Mouse (Mus musculus): ENCODE results near the gene Nmt2. TPM values are rescaled to one million over a fixed set of nuclear protein-coding genes. Genes with fewer than 3 reads are reported as not detected.

Gene Nmt2
- polyA plus RNA-seq, 1 experiment from 2014 or later = 38.8 TPM

GRCm38 (mm10) chr2:3281311-3281710 is 2.7 kb upstream of the Nmt2 start:
- H3K27ac ChIP-seq (ENCODE audit: low read length) = no peak overlapping the region
- H3K4me1 ChIP-seq (replicated peaks; ENCODE audit: control insufficient read depth, insufficient read depth, low read length) = peaks cover 7% of the 10 kb centered on the region
- no peak overlapping the region for H3K4me3 ChIP-seq (ENCODE audit: low read length)
- 60% methylated on average over 4 of the region's 4 CpGs for WGBS
- no peaks in the 10 kb centered on the region for H3K9me3 ChIP-seq (ENCODE audit: control insufficient read depth, low read length)
- H3K36me3 ChIP-seq (ENCODE audit: control insufficient read depth, insufficient read depth, low read length) = no peaks in the 10 kb centered on the region
- no peak overlapping the region for H3K9ac ChIP-seq (ENCODE audit: low read length)
- ATAC-seq (ENCODE audit: low read depth) = no peak
- no peak overlapping the region for H3K4me2 ChIP-seq (ENCODE audit: low read depth, low read length)
- no peaks in the 10 kb centered on the region for H3K27me3 ChIP-seq (ENCODE audit: control insufficient read depth, insufficient read depth, low read depth, low read length)

- peak overlapping the region; percentile 59 for H3K4me2 ChIP-seq (ENCODE audit: low read depth, low read length)
- H3K4me1 ChIP-seq (replicated peaks; ENCODE audit: control insufficient read depth, insufficient read depth, low read length) = peaks cover 7% of the 10 kb centered on the region
- 9% methylated on average over 12 of the region's 12 CpGs for WGBS
- no peaks in the 10 kb centered on the region for H3K27me3 ChIP-seq (ENCODE audit: control insufficient read depth, insufficient read depth, low read depth, low read length)
- peak overlapping the region; percentile 55 for H3K4me3 ChIP-seq (ENCODE audit: low read length)
- H3K9me3 ChIP-seq (ENCODE audit: control insufficient read depth, low read length) = no peaks in the 10 kb centered on the region
- peak overlapping the region; percentile 84 for H3K27ac ChIP-seq (ENCODE audit: low read length)
- H3K9ac ChIP-seq (ENCODE audit: low read length) = peak overlapping the region; percentile 68
- H3K36me3 ChIP-seq (ENCODE audit: control insufficient read depth, insufficient read depth, low read length) = no peaks in the 10 kb centered on the region
- ATAC-seq (ENCODE audit: low read depth) = no peak
Observed at GRCm38 (mm10) chr2:3282866-3283601, 978 bp upstream of the Nmt2 start.

- 0% methylated on average over 51 of the region's 60 CpGs for WGBS
- Histone ChIP-seq H3K27ac (ENCODE audit: low read length) (peak overlapping the region; percentile 86), H3K36me3 (ENCODE audit: control insufficient read depth, insufficient read depth, low read length) (no peaks in the 10 kb centered on the region), H3K27me3 (ENCODE audit: control insufficient read depth, insufficient read depth, low read depth, low read length) (no peaks in the 10 kb centered on the region), H3K4me3 (ENCODE audit: low read length) (peak overlapping the region; percentile 88), H3K9me3 (ENCODE audit: control insufficient read depth, low read length) (no peaks in the 10 kb centered on the region), H3K9ac (ENCODE audit: low read length) (peak overlapping the region; percentile 87), H3K4me1 (replicated peaks; ENCODE audit: control insufficient read depth, insufficient read depth, low read length) (peaks cover 7% of the 10 kb centered on the region), H3K4me2 (ENCODE audit: low read depth, low read length) (peak overlapping the region; percentile 81)
- ATAC-seq (ENCODE audit: low read depth) = peak; percentile 18
Observed at GRCm38 (mm10) chr2:3284473-3285180, 615 bp downstream of the Nmt2 start.

GRCm38 (mm10) chr2:3285181-3285530 is 1.1 kb downstream of the Nmt2 start:
- no peaks in the 10 kb centered on the region for H3K36me3 ChIP-seq (ENCODE audit: control insufficient read depth, insufficient read depth, low read length)
- peak overlapping the region; percentile 87 for H3K9ac ChIP-seq (ENCODE audit: low read length)
- no peaks in the 10 kb centered on the region for H3K27me3 ChIP-seq (ENCODE audit: control insufficient read depth, insufficient read depth, low read depth, low read length)
- 2% methylated on average over 6 of the region's 6 CpGs for WGBS
- peak overlapping the region; percentile 86; the same call in 1 of the 2 replicates for H3K27ac ChIP-seq (ENCODE audit: low read length)
- peak overlapping the region; percentile 81 for H3K4me2 ChIP-seq (ENCODE audit: low read depth, low read length)
- H3K4me3 ChIP-seq (ENCODE audit: low read length) = peak overlapping the region; percentile 88
- no peak for ATAC-seq (ENCODE audit: low read depth)
- H3K4me1 ChIP-seq (replicated peaks; ENCODE audit: control insufficient read depth, insufficient read depth, low read length) = peaks cover 7% of the 10 kb centered on the region
- H3K9me3 ChIP-seq (ENCODE audit: control insufficient read depth, low read length) = no peaks in the 10 kb centered on the region

GRCm38 (mm10) chr2:3285709-3286108 is 1.7 kb downstream of the Nmt2 start:
- ATAC-seq (ENCODE audit: low read depth) = no peak
- H3K27ac ChIP-seq (ENCODE audit: low read length) = no peak overlapping the region
- H3K4me2 ChIP-seq (ENCODE audit: low read depth, low read length) = peak overlapping the region; percentile 81
- WGBS = 40% methylated on average over 3 of the region's 3 CpGs
- no peaks in the 10 kb centered on the region for H3K9me3 ChIP-seq (ENCODE audit: control insufficient read depth, low read length)
- H3K36me3 ChIP-seq (ENCODE audit: control insufficient read depth, insufficient read depth, low read length) = no peaks in the 10 kb centered on the region
- peak overlapping the region; percentile 88 for H3K4me3 ChIP-seq (ENCODE audit: low read length)
- H3K4me1 ChIP-seq (replicated peaks; ENCODE audit: control insufficient read depth, insufficient read depth, low read length) = peaks cover 7% of the 10 kb centered on the region
- no peak overlapping the region for H3K9ac ChIP-seq (ENCODE audit: low read length)
- no peaks in the 10 kb centered on the region for H3K27me3 ChIP-seq (ENCODE audit: control insufficient read depth, insufficient read depth, low read depth, low read length)

GRCm38 (mm10) chr2:3286243-3286642 is 2.2 kb downstream of the Nmt2 start:
- Histone ChIP-seq H3K27me3 (ENCODE audit: control insufficient read depth, insufficient read depth, low read depth, low read length) (no peaks in the 10 kb centered on the region), H3K4me2 (ENCODE audit: low read depth, low read length) (no peak overlapping the region), H3K4me3 (ENCODE audit: low read length) (no peak overlapping the region), H3K9ac (ENCODE audit: low read length) (no peak overlapping the region), H3K27ac (ENCODE audit: low read length) (no peak overlapping the region), H3K9me3 (ENCODE audit: control insufficient read depth, low read length) (no peaks in the 10 kb centered on the region), H3K36me3 (ENCODE audit: control insufficient read depth, insufficient read depth, low read length) (no peaks in the 10 kb centered on the region), H3K4me1 (replicated peaks; ENCODE audit: control insufficient read depth, insufficient read depth, low read length) (peaks cover 7% of the 10 kb centered on the region)
- WGBS = 74% methylated on average over 2 of the region's 2 CpGs
- no peak for ATAC-seq (ENCODE audit: low read depth)

- Histone ChIP-seq H3K4me1 (replicated peaks; ENCODE audit: control insufficient read depth, insufficient read depth, low read length) (peaks cover 7% of the 10 kb centered on the region; the same call in 1 of the 2 replicates), H3K36me3 (ENCODE audit: control insufficient read depth, insufficient read depth, low read length) (no peaks in the 10 kb centered on the region), H3K27ac (ENCODE audit: low read length) (no peak overlapping the region), H3K9ac (ENCODE audit: low read length) (no peak overlapping the region), H3K9me3 (ENCODE audit: control insufficient read depth, low read length) (no peaks in the 10 kb centered on the region), H3K27me3 (ENCODE audit: control insufficient read depth, insufficient read depth, low read depth, low read length) (no peaks in the 10 kb centered on the region), H3K4me2 (ENCODE audit: low read depth, low read length) (no peak overlapping the region), H3K4me3 (ENCODE audit: low read length) (no peak overlapping the region)
- ATAC-seq (ENCODE audit: low read depth) = no peak
- WGBS = 86% methylated on average over 1 of the region's 1 CpGs
Observed at GRCm38 (mm10) chr2:3289581-3289980, 5.6 kb downstream of the Nmt2 start.

- Histone ChIP-seq H3K4me3 (ENCODE audit: low read length) (no peak overlapping the region), H3K27ac (ENCODE audit: low read length) (no peak overlapping the region), H3K4me2 (ENCODE audit: low read depth, low read length) (no peak overlapping the region), H3K27me3 (ENCODE audit: control insufficient read depth, insufficient read depth, low read depth, low read length) (no peaks in the 10 kb centered on the region), H3K9ac (ENCODE audit: low read length) (no peak overlapping the region), H3K36me3 (ENCODE audit: control insufficient read depth, insufficient read depth, low read length) (no peaks in the 10 kb centered on the region), H3K4me1 (replicated peaks; ENCODE audit: control insufficient read depth, insufficient read depth, low read length) (no peaks in the 10 kb centered on the region), H3K9me3 (ENCODE audit: control insufficient read depth, low read length) (no peaks in the 10 kb centered on the region)
- no peak for ATAC-seq (ENCODE audit: low read depth)
- 62% methylated on average over 1 of the region's 1 CpGs for WGBS
Observed at GRCm38 (mm10) chr2:3292170-3292569, 8.2 kb downstream of the Nmt2 start.

GRCm38 (mm10) chr2:3295826-3296225 is 11.8 kb downstream of the Nmt2 start:
- Histone ChIP-seq H3K27ac (ENCODE audit: low read length) (peak overlapping the region; percentile 53), H3K4me2 (ENCODE audit: low read depth, low read length) (no peak overlapping the region), H3K4me1 (replicated peaks; ENCODE audit: control insufficient read depth, insufficient read depth, low read length) (no peaks in the 10 kb centered on the region), H3K4me3 (ENCODE audit: low read length) (no peak overlapping the region), H3K27me3 (ENCODE audit: control insufficient read depth, insufficient read depth, low read depth, low read length) (no peaks in the 10 kb centered on the region), H3K9ac (ENCODE audit: low read length) (no peak overlapping the region), H3K36me3 (ENCODE audit: control insufficient read depth, insufficient read depth, low read length) (no peaks in the 10 kb centered on the region; the same call in 1 of the 2 replicates), H3K9me3 (ENCODE audit: control insufficient read depth, low read length) (no peaks in the 10 kb centered on the region)
- WGBS = 61% methylated on average over 7 of the region's 7 CpGs
- ATAC-seq (ENCODE audit: low read depth) = peak; percentile 49; the same call in 1 of the 2 replicates

Data from lung, embryonic 16.5 days (tissue).